Mouse (Mus musculus) embryo, embryonic 9.5 days (tissue): ENCODE results near the gene Zmiz1.

Experiments
- DNase-seq: peaks from one replicate; pipeline ENCODE4 v3.0.0-alpha.2; 2017; ENCODE audit errors: extremely low spot score

The Zmiz1 gene

GRCm38 (mm10) chr14:25459016-25459393 lies at the start of gene Zmiz1:
Zmiz1 (plus strand) TSS chr14:25459185.
- DNase-seq = peak; percentile 92

- no peak for DNase-seq
Measured at GRCm38 (mm10) chr14:25411848-25412527, 47.0 kb upstream of the Zmiz1 start.

GRCm38 (mm10) chr14:25412811-25413210 lies 46.2 kb upstream of the Zmiz1 start:
- DNase-seq = no peak

GRCm38 (mm10) chr14:25413510-25413909 lies 45.5 kb upstream of the Zmiz1 start:
- DNase-seq = no peak

GRCm38 (mm10) chr14:25414115-25414514 lies 44.9 kb upstream of the Zmiz1 start:
- DNase-seq = no peak

GRCm38 (mm10) chr14:25420001-25420690 lies 38.8 kb upstream of the Zmiz1 start:
- DNase-seq = no peak

GRCm38 (mm10) chr14:25420987-25421386 lies 38.0 kb upstream of the Zmiz1 start:
- DNase-seq = no peak

GRCm38 (mm10) chr14:25421596-25422001 lies 37.4 kb upstream of the Zmiz1 start:
- no peak for DNase-seq

- no peak for DNase-seq
Measured at GRCm38 (mm10) chr14:25422946-25423345, 36.0 kb upstream of the Zmiz1 start.

- DNase-seq = no peak
Measured at GRCm38 (mm10) chr14:25423721-25424443, 35.1 kb upstream of the Zmiz1 start.

GRCm38 (mm10) chr14:25438255-25438654 lies 20.7 kb upstream of the Zmiz1 start:
- DNase-seq = no peak

- no peak for DNase-seq
Measured at GRCm38 (mm10) chr14:25440116-25440515, 18.9 kb upstream of the Zmiz1 start.

GRCm38 (mm10) chr14:25440777-25441176 lies 18.2 kb upstream of the Zmiz1 start:
- DNase-seq = no peak

- no peak for DNase-seq
Measured at GRCm38 (mm10) chr14:25441469-25441868, 17.5 kb upstream of the Zmiz1 start.

- DNase-seq = no peak
Measured at GRCm38 (mm10) chr14:25442676-25443075, 16.3 kb upstream of the Zmiz1 start.

GRCm38 (mm10) chr14:25447136-25447775 lies 11.7 kb upstream of the Zmiz1 start:
- DNase-seq = no peak

- DNase-seq = no peak
Measured at GRCm38 (mm10) chr14:25448471-25448870, 10.5 kb upstream of the Zmiz1 start.

- DNase-seq = no peak
Measured at GRCm38 (mm10) chr14:25451099-25451667, 7.8 kb upstream of the Zmiz1 start.

GRCm38 (mm10) chr14:25451699-25452632 lies 7.0 kb upstream of the Zmiz1 start:
- no peak for DNase-seq

GRCm38 (mm10) chr14:25452633-25453025 lies 6.4 kb upstream of the Zmiz1 start:
- no peak for DNase-seq
